Mouse (Mus musculus) heart, adult 2 months (tissue): ENCODE measurements around the gene Hsh2d.

Experiments used
- CTCF ChIP-seq: fragments of 200-600 bp; IDR thresholded peaks from 2 replicates; pipeline ENCODE4 v1.8.1; 2022; ENCODE audit warnings: antibody characterized with exemption, mild to moderate bottlenecking, moderate library complexity
- POLR2A ChIP-seq: fragments of 200-500 bp; IDR thresholded peaks from 2 replicates; pipeline ENCODE4 v1.6.1; 2011; ENCODE audit warnings: mild to moderate bottlenecking, low read depth, low read length, control low read depth; ENCODE audit not compliant: insufficient read depth

GRCm38 (mm10) chr8:72187793-72188331 lies 1.6 kb upstream of the Hsh2d start:
- TF ChIP-seq CTCF (no peak), POLR2A (no peak)
